Mouse (Mus musculus) ES-E14 (cell line): ENCODE results near the gene Olfr313.

ENCODE experiments used
- MAFK ChIP-seq: IDR thresholded peaks from 2 replicates; pipeline ENCODE4 v1.6.1; 2014; ENCODE audit warnings: mild to moderate bottlenecking, low read depth, low read length, inconsistent platforms; ENCODE audit not compliant: insufficient read depth
- ZC3H11A ChIP-seq: IDR thresholded peaks from 2 replicates; pipeline ENCODE4 v1.6.1; 2012; ENCODE audit warnings: low read depth, mild to moderate bottlenecking, inconsistent platforms, low read length, borderline replicate concordance

DNA sequence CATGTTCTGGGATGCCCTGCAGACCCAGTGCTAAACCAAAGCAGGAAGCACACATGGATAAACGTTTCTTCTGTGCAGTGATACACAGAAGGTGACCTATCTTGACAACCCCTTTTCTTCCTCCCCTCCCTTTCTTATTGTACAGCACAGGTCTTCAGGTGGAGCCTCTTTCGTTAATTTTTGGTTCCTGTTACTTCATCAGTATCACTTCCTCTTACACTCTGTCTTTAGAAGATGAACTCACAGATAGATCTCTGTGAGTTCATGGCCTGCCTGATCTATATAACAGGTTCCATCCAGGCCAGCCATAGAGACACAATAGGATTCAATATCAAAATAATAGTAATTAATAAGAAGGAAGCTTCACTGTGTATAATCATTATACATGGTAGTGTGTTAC is 24.7 kb upstream of the Olfr313 start:
- TF ChIP-seq ZC3H11A (no peak), MAFK (no peak)
